Mouse (Mus musculus): ENCODE data around the gene BC051019. TPM values are rescaled to one million over a fixed set of nuclear protein-coding genes. Genes with fewer than 3 reads are reported as not detected.

BC051019 gene
- total RNA-seq, 1 experiment = 1.3 TPM

DNA sequence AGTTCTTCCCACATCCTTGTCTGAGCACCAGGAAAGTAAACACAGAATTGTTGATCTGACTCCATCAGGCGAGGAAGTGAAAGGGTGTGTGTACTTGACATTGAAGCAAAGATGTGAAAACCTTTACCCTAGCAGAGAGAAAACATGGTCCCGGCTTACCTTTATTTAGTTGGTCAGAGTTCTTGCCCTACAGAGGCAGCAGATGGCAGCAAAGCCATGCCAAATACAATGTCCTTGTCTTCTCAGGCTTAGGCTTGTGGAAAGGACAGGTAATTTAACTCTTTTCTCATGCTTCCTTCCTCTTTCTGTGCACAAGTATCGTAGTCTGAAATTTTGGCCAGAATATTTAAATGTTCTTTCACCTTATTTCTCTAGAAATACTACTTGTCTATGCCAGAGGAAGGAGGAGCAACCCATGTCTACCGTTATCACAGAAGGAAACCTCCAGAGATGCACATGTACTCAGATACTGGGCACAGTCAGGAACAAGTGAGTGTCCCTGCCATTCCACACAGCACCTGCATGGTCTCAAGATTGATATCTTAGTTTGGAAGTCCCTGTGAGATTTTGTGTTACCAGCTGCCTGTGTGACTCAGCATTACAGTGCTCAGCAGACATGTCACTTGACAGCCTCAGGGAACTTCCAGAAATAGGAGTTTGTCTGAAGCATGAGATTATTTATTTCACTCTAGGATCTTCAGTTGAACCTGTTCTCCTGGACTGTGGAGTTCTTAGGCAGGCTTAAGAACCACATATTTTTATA lies 16.4 kb downstream of the BC051019 start:
- no peaks in the 10 kb centered on the region for H3K9me3 ChIP-seq (ENCODE audit: control insufficient read depth, insufficient read depth, low read depth, low read length)
- H3K27ac ChIP-seq (ENCODE audit: insufficient read depth, low read depth, low read length, poor library complexity, severe bottlenecking) = no peak overlapping the region
- TF ChIP-seq ZC3H11A (IDR thresholded peaks at IDR 0.05; ENCODE audit: borderline replicate concordance, low read depth, low read length) (peak; percentile 20; the same call in 1 of the 2 replicates), HCFC1 (IDR thresholded peaks at IDR 0.05; ENCODE audit: borderline replicate concordance, insufficient read depth, low read length) (no peak)
- no peak overlapping the region for H3K4me3 ChIP-seq (ENCODE audit: insufficient read depth in 1 of 2, low read depth in 1 of 2, low read length in 2 of 2, poor library complexity in 1 of 2, severe bottlenecking in 1 of 2)
- H3K9ac ChIP-seq (ENCODE audit: insufficient read depth, low read depth, low read length, poor library complexity, severe bottlenecking) = no peak overlapping the region
- H3K4me1 ChIP-seq (ENCODE audit: control insufficient read depth in 2 of 2, insufficient read depth in 2 of 2, low read length in 2 of 2, poor library complexity in 1 of 2) = peaks cover 3 to 4% of the 10 kb centered on the region in 2 experiments; a peak in 2 of 4 replicates
- no peak for DNase-seq (ENCODE audit: low read depth, low spot score)
- in situ Hi-C loops (cut with MboI; ENCODE audit: low sequenced_read_pairs in 2 of 2, unreplicated experiment in 2 of 2) = no loop called here
- H3K36me3 ChIP-seq (ENCODE audit: control insufficient read depth, insufficient read depth, low read length, poor library complexity, severe bottlenecking) = peaks cover 14% of the 10 kb centered on the region

GRCm38 (mm10) chr7:109704461-109704860 lies 19.2 kb downstream of the BC051019 start:
- in situ Hi-C loops (cut with MboI; ENCODE audit: low sequenced_read_pairs in 2 of 2, unreplicated experiment in 2 of 2) = no loop called here
- DNase-seq (ENCODE audit: low read depth, low spot score) = no peak
- peaks cover 6% of the 10 kb centered on the region for H3K36me3 ChIP-seq (ENCODE audit: control insufficient read depth, insufficient read depth, low read length, poor library complexity, severe bottlenecking)

GRCm38 (mm10) chr7:109704016-109704377 lies 19.7 kb downstream of the BC051019 start:
- Histone ChIP-seq H3K4me1 (ENCODE audit: control insufficient read depth in 2 of 2, insufficient read depth in 2 of 2, low read length in 2 of 2, poor library complexity in 1 of 2) (peaks cover 3 to 4% of the 10 kb centered on the region in 2 experiments; a peak in 2 of 4 replicates), H3K9me3 (ENCODE audit: control insufficient read depth, insufficient read depth, low read depth, low read length) (no peaks in the 10 kb centered on the region; the same call in 1 of the 2 replicates), H3K4me3 (ENCODE audit: insufficient read depth in 1 of 2, low read depth in 1 of 2, low read length in 2 of 2, poor library complexity in 1 of 2, severe bottlenecking in 1 of 2) (peak overlapping the region; percentile 82 to 89), H3K9ac (ENCODE audit: insufficient read depth, low read depth, low read length, poor library complexity, severe bottlenecking) (peak overlapping the region; percentile 86), H3K36me3 (ENCODE audit: control insufficient read depth, insufficient read depth, low read length, poor library complexity, severe bottlenecking) (peaks cover 5% of the 10 kb centered on the region), H3K27ac (ENCODE audit: insufficient read depth, low read depth, low read length, poor library complexity, severe bottlenecking) (peak overlapping the region; percentile 45; the same call in 1 of the 2 replicates)
- in situ Hi-C loops (cut with MboI; ENCODE audit: low sequenced_read_pairs in 2 of 2, unreplicated experiment in 2 of 2) = no loop called here
- no peak for TF ChIP-seq ZC3H11A (IDR thresholded peaks at IDR 0.05; ENCODE audit: borderline replicate concordance, low read depth, low read length)
- TF ChIP-seq HCFC1 (IDR thresholded peaks at IDR 0.05; ENCODE audit: borderline replicate concordance, insufficient read depth, low read length) = no peak
- TF ChIP-seq CHD2 (IDR thresholded peaks at IDR 0.05; ENCODE audit: low read depth, low read length) = no peak
- TF ChIP-seq ZNF384 (IDR thresholded peaks at IDR 0.05; ENCODE audit: low read depth, low read length) = no peak
- TF ChIP-seq MAFK (IDR thresholded peaks at IDR 0.05; ENCODE audit: insufficient read depth, low read depth, low read length) = no peak
- no peak for DNase-seq (ENCODE audit: low read depth, low spot score)

More at GRCm38 (mm10) chr7:109704461-109704860, 19.2 kb downstream of the BC051019 start:
- no peaks in the 10 kb centered on the region; the same call in 1 of the 2 replicates for H3K9me3 ChIP-seq (ENCODE audit: control insufficient read depth, insufficient read depth, low read depth, low read length)
- peak overlapping the region; percentile 82 to 89 for H3K4me3 ChIP-seq (ENCODE audit: insufficient read depth in 1 of 2, low read depth in 1 of 2, low read length in 2 of 2, poor library complexity in 1 of 2, severe bottlenecking in 1 of 2)
- no peak for TF ChIP-seq ZC3H11A (IDR thresholded peaks at IDR 0.05; ENCODE audit: borderline replicate concordance, low read depth, low read length)
- no peak for TF ChIP-seq ZNF384 (IDR thresholded peaks at IDR 0.05; ENCODE audit: low read depth, low read length)
- no peak for TF ChIP-seq CHD2 (IDR thresholded peaks at IDR 0.05; ENCODE audit: low read depth, low read length)
- no peak for TF ChIP-seq MAFK (IDR thresholded peaks at IDR 0.05; ENCODE audit: insufficient read depth, low read depth, low read length)
- no peak for TF ChIP-seq HCFC1 (IDR thresholded peaks at IDR 0.05; ENCODE audit: borderline replicate concordance, insufficient read depth, low read length)
- H3K9ac ChIP-seq (ENCODE audit: insufficient read depth, low read depth, low read length, poor library complexity, severe bottlenecking) = peak overlapping the region; percentile 86; the same call in 1 of the 2 replicates
- no peak overlapping the region for H3K27ac ChIP-seq (ENCODE audit: insufficient read depth, low read depth, low read length, poor library complexity, severe bottlenecking)
- H3K4me1 ChIP-seq (ENCODE audit: control insufficient read depth in 2 of 2, insufficient read depth in 2 of 2, low read length in 2 of 2, poor library complexity in 1 of 2) = peaks cover 3 to 4% of the 10 kb centered on the region in 2 experiments; a peak in 2 of 4 replicates

DNA sequence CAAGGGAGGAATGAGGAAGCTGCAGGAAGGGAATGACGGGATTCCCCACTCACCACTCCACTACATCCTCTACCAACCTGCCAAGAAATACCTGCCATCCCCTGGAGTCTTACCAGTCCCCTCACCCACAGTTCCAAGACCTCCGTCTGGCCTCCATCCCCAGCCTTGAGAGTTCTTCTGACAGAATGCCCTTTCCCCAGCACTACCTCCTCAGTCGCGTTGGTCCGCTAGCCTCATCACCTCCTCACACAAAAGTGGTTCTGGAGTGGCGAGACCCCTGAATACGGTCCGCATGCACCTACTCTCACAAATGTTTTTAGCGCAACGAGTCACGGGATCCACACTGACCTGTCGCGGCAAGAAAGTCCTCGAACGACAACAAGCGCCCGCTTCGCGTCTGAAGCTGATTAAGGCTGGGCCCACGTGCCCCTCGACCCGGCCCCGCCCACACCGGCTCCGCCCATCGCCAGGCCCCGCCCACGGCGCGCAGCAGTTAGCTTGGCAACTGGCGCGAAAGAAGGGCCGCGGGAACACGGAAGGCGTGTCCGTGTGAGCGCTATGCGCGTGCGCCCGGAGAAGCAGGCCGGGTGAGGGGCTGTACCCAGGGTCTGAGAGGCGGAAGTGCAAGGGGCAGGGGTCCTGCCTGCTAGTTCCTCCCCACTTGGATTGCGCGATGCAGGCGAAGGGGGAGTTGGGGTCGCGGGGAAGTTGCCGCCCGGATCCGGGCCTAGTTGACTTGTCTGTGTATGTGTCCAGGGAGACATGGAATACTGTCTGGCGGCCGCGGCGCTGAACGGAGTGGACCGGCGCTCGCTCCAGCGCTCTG lies 20.2 kb downstream of the BC051019 start, which contains the start of the genes St5 and Akip1:
Gene St5, minus strand, starts transcription at position 416 of the 826 bp plus-strand sequence.
Gene Akip1, plus strand, starts transcription at position 501 of the 826 bp plus-strand sequence.
- in situ Hi-C loops (cut with MboI; ENCODE audit: low sequenced_read_pairs in 2 of 2, unreplicated experiment in 2 of 2) = no loop called here
- DNase-seq (ENCODE audit: low read depth, low spot score) = peak; percentile 89
- Histone ChIP-seq H3K9ac (ENCODE audit: insufficient read depth, low read depth, low read length, poor library complexity, severe bottlenecking) (peak within 1 kb of the TSS; percentile 86), H3K4me3 (ENCODE audit: insufficient read depth in 1 of 2, low read depth in 1 of 2, low read length in 2 of 2, poor library complexity in 1 of 2, severe bottlenecking in 1 of 2) (peak within 1 kb of the TSS; percentile 82 to 89), H3K36me3 (ENCODE audit: control insufficient read depth, insufficient read depth, low read length, poor library complexity, severe bottlenecking) (peaks cover 2% of the 10 kb centered on the region; the same call in 1 of the 2 replicates), H3K9me3 (ENCODE audit: control insufficient read depth, insufficient read depth, low read depth, low read length) (no peaks in the 10 kb centered on the region; the same call in 1 of the 2 replicates), H3K27ac (ENCODE audit: insufficient read depth, low read depth, low read length, poor library complexity, severe bottlenecking) (peak within 1 kb of the TSS; percentile 45; the same call in 1 of the 2 replicates), H3K4me1 (ENCODE audit: control insufficient read depth in 2 of 2, insufficient read depth in 2 of 2, low read length in 2 of 2, poor library complexity in 1 of 2) (peaks cover 3 to 4% of the 10 kb centered on the region in 2 experiments; a peak in 2 of 4 replicates)
- no peak for TF ChIP-seq MAFK (IDR thresholded peaks at IDR 0.05; ENCODE audit: insufficient read depth, low read depth, low read length)
- TF ChIP-seq HCFC1 (IDR thresholded peaks at IDR 0.05; ENCODE audit: borderline replicate concordance, insufficient read depth, low read length) = peak; percentile 65
- peak; percentile 45; the same call in 1 of the 2 replicates for TF ChIP-seq CHD2 (IDR thresholded peaks at IDR 0.05; ENCODE audit: low read depth, low read length)
- TF ChIP-seq ZC3H11A (IDR thresholded peaks at IDR 0.05; ENCODE audit: borderline replicate concordance, low read depth, low read length) = no peak
- no peak for TF ChIP-seq ZNF384 (IDR thresholded peaks at IDR 0.05; ENCODE audit: low read depth, low read length)

All from ES-E14 (cell line).